Mouse (Mus musculus) mouse embryonic stem cell (cell line): Measurements from ENCODE around the gene Zc3h14.

Source experiments
- in situ Hi-C, 2 experiments: fragments of 300-500 bp; cut with MboI; formaldehyde crosslinking; loops; 1 replicate in 1 of 2; 3 replicates in 1 of 2; pipeline ENCODE4 v1.14.3; 2019 to 2020; ENCODE audit warnings: low sequenced_read_pairs in 2 of 2, low pct_unique_long_range_greater_than_20kb in 1 of 2, mixed read lengths in 1 of 2; ENCODE audit not compliant: unreplicated experiment in 1 of 2

Gene Zc3h14

DNA sequence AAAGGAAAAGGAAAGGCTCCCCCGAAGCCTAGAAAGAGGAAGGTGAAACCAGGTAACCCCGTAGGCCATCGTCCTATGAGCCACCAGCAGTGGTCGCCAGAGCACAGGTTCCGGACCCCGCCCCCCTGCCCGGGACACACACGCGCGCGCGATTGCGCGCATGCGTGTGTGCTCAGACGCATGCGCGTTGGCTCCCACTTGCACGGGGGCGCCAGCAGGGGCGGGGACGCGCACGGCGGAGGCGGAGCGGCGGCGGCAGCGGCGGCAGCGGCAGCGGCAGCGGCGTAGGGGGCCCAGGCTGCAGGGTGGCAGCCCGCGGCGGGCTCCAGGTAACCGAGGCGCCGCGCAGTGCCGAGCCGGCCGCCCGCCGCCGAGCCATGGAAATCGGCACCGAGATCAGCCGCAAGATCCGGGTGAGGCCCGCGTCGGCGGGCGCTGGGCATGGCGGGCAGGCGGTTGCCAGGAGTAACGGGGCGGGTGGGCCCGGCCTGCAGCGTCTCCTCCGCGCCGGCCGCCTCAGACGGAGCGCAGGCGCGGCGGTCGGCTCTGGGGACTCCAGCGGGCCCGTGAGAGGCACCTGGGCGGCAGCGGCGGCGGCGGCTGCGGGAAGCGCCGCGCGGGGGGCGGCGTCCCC lies at the start of gene Zc3h14:
Zc3h14 (plus strand) TSS at position 219 of the 634 bp plus-strand sequence.
- in situ Hi-C loops = no loop called here

- in situ Hi-C loops = no loop called here
Observed at GRCm38 (mm10) chr12:98697202-98697601, 49.6 kb upstream of the Zc3h14 start.

- in situ Hi-C loops = no loop called here
Observed at GRCm38 (mm10) chr12:98701564-98701963, 45.2 kb upstream of the Zc3h14 start.

GRCm38 (mm10) chr12:98703554-98703953 lies 43.2 kb upstream of the Zc3h14 start:
- in situ Hi-C loops = no loop called here

DNA sequence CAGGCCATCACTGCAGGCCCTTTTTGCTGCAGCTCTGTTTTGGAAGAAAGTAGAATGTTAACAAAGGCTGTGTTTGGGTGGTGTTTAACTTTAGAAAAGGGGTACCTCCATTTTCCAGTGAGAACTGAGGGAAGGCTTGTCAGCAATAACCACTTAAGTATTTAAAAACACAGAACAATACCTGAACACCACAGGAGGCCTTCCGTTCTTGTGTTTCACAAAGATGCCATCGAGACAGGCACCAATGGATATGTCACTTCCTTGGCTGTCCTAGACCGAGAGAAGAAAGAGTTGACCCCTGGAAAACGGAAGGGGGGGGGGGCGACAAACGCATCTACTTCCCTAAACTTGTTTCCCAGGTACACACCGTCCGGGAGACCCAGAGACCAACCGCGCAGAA lies 42.8 kb upstream of the Zc3h14 start:
- in situ Hi-C loops = no loop called here

DNA sequence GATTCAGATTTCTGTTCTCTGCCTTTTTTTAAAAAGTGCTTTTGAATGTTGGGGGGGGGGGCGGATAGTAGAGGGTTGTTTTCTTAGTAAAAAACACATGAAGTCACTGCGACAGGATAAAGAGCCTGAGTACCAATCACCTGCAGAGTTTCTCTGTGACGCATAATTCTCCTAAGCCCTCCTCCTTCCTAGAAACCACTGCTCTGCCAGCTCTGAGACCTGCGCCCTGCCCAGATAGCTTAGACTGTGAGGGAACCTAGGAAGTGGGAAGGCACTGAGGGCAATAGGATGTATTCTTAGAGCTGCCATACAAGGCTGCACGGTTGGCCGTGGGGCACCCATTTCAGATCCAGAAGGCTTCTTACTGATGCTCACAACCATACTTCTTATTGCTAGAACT lies 33.9 kb upstream of the Zc3h14 start:
- in situ Hi-C loops = no loop called here

DNA sequence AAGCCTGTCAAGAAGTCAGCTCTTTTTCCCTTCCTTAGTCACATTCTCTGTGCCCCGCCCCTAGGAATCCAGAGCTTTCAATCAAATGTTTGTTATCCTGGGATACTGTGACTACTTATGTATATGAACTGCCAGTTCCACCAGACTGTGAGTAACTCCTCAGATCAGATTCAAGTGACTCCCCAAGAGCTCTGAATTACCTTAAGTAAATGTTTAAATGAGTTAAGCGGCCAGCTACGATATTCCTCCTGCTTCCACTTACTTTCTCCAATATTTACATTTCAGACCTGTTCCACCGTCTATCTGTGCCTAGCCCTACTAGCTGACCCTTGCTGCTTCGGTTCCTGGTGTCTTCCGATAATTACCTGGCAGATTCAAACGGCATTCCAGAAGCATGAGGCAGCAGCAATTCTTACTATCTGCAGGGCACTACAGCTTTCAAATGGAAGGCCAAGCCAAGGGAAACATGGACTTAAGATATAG lies 33.1 kb upstream of the Zc3h14 start:
- in situ Hi-C loops = no loop called here

DNA sequence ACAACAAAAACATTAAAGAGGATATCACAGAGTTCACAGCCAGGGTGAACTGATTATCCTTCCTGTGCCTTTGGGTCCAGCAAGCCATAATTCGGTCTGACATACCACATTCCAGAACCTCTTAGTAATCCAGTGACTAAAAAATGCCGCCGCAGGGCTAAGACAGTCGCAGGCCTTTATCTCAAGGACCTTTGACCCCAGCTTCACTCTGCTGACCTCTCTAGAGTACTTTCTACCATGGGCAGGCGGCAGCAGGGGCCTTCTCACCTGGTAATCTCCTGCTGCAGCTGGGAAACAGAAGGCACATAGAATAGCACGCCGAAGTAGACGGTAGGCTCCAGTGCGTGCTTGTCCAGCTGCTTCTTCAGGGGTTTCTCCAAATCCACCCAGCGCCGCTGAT lies 32.0 kb upstream of the Zc3h14 start:
- in situ Hi-C loops = no loop called here

DNA sequence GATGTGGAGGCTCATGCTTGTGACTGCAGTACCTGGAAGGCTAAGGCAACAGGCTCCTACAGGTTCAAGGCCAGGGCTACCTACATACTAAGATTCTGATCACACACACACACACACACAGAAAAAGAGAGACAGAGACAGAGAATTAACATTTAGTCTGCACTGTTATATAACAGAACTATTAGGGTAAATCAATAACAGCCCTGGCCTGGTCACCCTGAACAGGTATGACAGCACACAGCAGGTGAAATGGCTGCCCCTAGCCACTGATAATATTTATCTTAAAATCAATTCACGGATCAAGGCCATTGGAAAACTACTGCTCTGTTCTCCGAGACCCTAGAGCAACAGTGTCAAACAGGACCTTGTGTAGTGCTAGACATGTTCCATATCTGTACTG lies 30.6 kb upstream of the Zc3h14 start:
- in situ Hi-C loops = no loop called here

- in situ Hi-C loops = no loop called here
Observed at GRCm38 (mm10) chr12:98720628-98721027, 26.1 kb upstream of the Zc3h14 start.

DNA sequence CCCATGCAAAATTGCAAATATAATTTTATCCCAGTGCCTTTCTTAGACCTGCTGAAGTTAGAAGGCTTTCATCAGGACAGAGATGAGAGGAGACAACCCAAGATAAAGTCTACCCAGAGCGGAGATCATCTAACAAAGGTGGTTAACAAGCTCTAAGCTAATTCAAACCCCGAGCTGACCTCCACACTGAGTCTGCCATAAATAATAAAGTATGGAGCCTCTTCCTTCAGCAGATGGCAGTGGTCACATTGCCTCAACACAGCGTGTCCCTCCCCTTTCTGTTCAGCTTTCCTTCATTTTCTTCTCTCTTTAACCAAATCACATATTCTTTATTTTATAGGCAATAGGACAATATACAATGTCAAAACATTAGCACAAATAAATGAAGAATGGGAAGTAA lies 25.7 kb upstream of the Zc3h14 start:
- in situ Hi-C loops = no loop called here

GRCm38 (mm10) chr12:98724224-98724623 lies 22.5 kb upstream of the Zc3h14 start:
- in situ Hi-C loops = no loop called here

DNA sequence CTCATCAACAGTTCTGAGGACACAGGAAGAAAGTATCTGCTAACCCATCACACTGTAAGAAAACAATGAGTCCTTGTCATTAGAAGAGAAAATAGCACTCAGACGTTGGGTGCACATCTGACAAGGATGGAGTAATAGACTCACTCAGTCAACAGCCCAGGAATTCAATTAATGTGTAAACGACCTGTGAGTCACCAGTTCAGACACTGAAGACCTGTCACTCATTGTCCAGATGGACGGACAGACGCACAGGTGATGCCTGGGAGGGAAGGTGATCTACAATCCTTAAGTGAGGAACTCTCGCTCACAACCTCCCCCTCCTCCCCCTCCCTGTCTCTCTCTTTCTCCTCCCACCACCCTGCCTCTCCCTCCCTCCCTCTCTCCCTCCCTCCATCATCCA lies 21.8 kb upstream of the Zc3h14 start:
- in situ Hi-C loops = no loop called here

- in situ Hi-C loops = no loop called here
Observed at GRCm38 (mm10) chr12:98726078-98726477, 20.7 kb upstream of the Zc3h14 start.

DNA sequence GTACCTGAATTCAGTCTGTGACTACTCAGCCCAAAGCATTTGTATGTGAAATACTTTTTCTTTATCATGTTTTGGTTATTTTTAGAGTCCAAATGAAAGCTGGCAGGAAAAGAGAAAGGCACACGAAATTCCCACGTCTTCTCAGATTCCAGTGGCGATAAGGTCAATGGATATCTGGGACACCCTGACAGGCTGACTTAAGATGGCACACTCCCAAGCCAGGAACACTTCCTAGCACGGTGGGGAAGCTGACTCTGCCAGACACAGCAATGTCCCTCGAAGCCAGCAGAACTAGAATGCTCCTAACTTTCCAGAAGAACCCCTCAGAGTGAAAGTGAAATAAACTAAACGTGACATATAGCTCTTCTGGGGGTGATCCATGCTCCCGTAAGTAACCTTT lies 19.6 kb upstream of the Zc3h14 start:
- in situ Hi-C loops = no loop called here

- in situ Hi-C loops = no loop called here
Observed at GRCm38 (mm10) chr12:98730682-98731081, 16.1 kb upstream of the Zc3h14 start.

DNA sequence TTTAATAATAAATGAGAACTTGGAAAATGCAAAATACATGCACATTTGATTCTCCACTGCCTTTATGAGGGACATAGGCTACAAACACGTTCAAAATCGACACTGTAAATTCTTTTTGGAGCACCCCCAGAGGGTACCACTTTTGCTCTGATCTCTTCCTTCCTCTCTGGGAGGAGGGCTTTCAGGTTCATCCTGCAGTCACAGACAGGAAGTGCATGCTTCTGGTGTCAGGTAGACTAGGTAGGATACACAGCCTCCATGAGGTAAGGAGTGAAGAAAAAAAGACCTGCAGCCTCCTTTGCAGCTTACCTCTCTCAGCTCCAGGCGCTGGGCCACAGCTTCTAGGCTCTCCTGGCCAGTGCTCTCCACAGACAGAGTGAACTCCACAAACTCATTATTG lies 13.6 kb upstream of the Zc3h14 start:
- in situ Hi-C loops = no loop called here

GRCm38 (mm10) chr12:98733776-98734175 lies 13.0 kb upstream of the Zc3h14 start:
- in situ Hi-C loops = no loop called here

DNA sequence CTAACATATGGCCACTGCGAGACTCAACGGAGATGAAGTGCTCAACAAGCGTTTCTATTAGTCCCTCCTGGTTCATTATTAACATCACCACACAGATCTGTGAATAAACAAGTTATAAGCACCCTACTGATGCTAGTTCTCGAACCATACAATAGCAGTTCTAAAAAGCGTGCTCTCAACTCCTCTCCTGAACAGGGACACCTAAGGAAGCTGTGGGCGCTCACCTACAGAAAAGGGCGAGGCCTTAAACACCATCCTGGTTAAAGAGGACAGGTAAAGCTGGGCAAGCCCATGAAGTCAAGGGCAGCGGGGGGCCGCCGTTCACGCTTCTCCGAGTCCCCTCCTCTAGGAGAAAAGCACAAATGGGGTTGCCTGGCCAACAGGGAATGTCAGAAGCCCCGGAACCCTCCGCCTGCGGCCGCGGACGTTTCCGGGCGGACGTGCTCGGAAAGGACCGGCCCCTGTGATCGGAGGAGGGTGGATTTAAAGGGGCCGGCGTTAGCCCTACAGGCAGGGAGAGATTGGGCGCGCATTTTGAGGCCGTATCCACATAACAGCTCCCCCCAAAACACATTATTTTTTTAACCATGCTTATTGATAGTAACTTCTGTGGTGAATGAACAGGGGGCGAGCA lies 12.4 kb upstream of the Zc3h14 start:
- in situ Hi-C loops = no loop called here
